Mouse (Mus musculus) leukemia stem cell, adult 10-12 weeks (primary cell): ENCODE results near the gene Gmcl1. TPM values are rescaled to one million over a fixed set of nuclear protein-coding genes. Genes with fewer than 3 reads are reported as not detected.

Experiments
- polyA plus RNA-seq: library from polyadenylated mRNA; stranded (reverse); fragments of >175 nt; gene quantifications from 2 replicates; pipeline ENCODE4 v1.2.3, GENCODE M21; 2012; ENCODE audit warnings: low replicate concordance

Gmcl1 gene
- polyA plus RNA-seq = 17.7 and 27.9 TPM in 2 replicates

DNA sequence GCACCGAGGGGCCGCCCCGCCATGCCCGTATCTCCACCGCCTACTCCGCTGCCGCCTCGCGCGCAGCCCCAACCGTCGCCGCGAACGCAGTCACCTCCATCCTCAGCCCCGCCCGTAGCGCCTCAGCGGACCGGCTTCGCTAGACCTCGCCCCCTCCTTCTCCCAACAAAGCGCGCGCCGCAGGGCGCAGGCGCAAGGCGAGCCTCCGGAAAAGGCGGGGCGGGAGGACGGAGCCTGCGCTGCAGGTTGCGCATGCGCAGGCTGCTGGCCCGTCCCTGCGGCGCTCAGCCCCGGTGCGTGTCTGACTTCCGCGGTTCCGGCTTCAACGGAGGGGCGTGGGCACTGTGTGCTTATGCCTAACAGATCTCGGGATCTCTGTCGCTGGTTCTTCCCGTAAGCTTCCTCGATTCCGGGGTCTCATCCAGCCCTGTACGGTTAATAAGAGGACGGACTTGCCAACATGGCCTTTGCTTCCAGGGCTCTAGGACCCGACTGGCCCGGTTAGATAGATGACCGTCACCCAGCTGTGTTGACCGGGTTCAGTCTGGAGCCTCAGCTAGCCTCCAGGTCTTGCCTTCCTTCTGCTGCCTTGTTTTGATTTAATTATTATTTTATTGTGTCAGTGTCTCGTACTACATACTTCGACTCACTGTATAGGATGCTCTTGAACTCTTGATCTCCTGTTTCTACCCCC, at the start of gene Gmcl1:
Gmcl1 (minus strand) TSS at position 201 of the 694 bp plus-strand sequence.

DNA sequence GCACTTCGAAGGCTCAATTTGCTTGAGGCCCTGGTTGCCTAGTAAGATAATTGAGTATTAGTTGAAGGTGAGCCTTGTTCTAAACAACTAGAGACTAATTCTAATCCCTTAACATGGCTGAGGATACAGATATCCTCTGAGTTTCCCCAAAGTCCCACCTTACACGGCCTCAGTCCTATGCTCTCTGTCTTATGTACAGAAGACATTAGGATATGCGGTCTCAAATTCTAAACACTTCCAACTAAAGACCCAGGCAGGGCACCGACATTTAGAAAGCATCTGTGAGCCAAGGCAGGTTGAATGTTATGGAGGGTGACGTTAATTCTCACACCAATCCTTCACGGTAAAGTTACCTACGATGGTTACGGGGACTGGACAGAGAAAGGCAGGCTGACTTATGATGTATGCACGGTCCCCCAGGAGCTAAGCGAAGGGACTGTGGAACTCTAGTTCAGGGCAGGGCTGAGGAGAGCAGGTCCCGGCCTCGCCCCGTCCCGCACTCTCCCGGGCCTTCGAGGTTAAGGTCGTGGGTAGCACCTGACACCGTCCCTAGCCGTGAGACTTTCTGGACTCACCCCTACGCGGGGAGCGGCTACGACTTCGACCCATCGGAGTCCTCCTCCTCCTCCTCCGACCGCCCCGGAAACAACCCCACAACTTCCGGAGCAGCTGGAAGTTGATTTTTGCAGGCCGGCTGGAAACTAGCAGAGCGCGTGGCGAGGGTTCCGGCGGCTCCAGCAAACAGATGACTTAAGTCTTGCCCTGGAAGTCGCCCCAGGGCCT, 49.1 kb downstream of the Gmcl1 start, which contains the start of gene Snrnp27:
Snrnp27 (minus strand) TSS at position 651 of the 783 bp plus-strand sequence.

DNA sequence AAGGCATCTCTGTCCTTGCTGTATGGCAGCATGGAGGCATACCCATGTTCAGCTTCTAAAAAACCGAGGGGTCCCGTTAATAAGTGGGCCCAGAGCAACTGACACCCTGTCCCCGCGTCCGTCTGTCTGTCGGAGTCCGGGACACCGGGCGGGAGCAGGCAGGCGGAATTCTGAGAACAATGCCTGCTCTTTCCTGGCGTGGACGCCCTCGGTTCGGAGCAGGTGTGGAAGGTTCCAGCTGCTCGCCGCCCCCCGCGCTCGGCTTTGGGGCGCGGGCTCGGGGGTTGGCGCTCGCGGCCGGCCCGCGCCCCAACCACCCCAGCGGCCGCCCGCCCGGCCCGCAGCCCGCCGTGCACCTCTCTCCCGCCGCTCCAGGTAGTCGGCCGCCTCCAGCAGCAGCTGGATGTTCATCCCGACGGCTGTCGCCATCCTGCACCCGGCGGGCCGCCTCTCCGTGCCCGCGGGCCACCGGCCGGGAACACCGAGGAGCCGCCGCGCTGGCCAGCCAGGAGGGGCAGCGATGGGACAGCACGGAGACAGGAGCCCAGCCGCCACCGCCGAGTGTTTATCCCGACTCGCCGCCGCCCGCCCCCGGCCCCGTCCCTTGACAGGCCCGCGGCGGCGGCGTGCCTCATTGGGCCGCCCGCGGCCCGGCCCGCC, 64.5 kb downstream of the Gmcl1 start, which contains the start of gene Mxd1:
Mxd1 (minus strand) TSS at position 582 of the 660 bp plus-strand sequence.

Other genes with a start within 250 kb of the Gmcl1 start
- gene Pcbp1, start 207.1 kb downstream of the Gmcl1 start, polyA plus RNA-seq = 933 and 1,241 TPM in 2 replicates
- 0.63 TPM in 1 of 2 replicates, not detected in the other for gene Asprv1, start 105.2 kb downstream of the Gmcl1 start, polyA plus RNA-seq
- gene Mxd1, start 64.2 kb downstream of the Gmcl1 start, polyA plus RNA-seq = 16.8 and 22.0 TPM in 2 replicates
- gene Snrnp27, start 48.9 kb downstream of the Gmcl1 start, polyA plus RNA-seq = 53.4 and 119 TPM in 2 replicates
- gene Anxa4, start 60.2 kb upstream of the Gmcl1 start, polyA plus RNA-seq = 0.66 and 3.9 TPM in 2 replicates
- gene Aak1, start 116.1 kb upstream of the Gmcl1 start, polyA plus RNA-seq = 23.7 and 33.7 TPM in 2 replicates